Mouse (Mus musculus) C2C12 (cell line): Measurements from ENCODE around the gene Fam126a.

Experiments used
- CTCF ChIP-seq: IDR thresholded peaks from one replicate; pipeline ENCODE4 v1.5.1; 2011; ENCODE audit not compliant: control insufficient read depth, insufficient read depth, insufficient read length
- USF1 ChIP-seq: IDR thresholded peaks from one replicate; pipeline ENCODE4 v1.6.1; 2011; ENCODE audit warnings: low read depth, mild to moderate bottlenecking, control low read depth, moderate library complexity

DNA sequence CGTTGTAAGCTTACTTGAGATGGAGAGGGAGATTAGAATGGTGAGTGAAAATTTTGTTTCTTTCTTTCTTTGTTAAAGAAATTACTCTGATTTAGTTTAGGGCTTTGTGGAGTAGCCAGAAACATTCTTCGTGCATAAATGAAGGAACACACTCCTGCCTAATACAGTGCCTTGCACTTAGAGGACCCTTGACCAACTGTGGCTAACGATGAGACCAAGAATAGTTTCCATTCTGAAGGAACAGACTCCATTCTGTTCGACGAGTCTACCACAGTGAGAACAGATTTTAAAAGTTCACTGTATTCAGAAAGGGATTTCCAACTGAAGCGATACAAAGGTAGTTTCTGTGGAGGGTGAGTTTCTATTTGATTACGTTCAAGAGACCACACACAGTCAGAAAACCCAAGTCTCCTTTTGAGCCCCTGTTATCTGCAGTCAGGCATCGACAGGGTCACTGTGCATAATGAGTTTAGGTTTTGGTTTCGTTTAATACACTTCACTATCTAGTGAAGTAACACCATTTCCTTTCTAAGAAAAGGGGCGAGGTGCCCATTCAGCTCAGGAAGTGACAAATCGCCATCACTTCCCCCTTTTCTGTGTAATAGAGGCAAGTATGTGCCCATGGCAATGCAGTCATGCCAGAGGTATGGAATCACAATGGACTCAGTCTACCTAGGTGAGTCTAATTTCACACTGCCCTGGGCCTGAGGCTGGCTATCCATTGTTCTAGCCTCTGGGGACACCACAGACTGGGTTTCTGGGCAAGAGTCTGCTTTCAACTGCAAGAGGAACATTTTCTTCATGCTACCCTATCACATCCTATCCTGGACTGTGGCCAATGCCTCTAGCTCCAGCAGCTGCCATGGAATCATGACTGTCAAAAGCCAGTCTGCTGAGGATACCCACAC, 136.4 kb downstream of the Fam126a start:
- TF ChIP-seq CTCF = no peak
- TF ChIP-seq USF1 = no peak
